Mouse (Mus musculus) embryonic stem cell, embryonic (primary cell): ENCODE data around the gene Lsamp.
"Not testable (repeated sequence)": the region's sequence is repeated elsewhere in the genome, so short reads cannot be mapped to it uniquely, and the experiment has no call there.

ENCODE experiments used
- CTCF ChIA-PET, 4 experiments: fragments of 300-600 bp in 2 of 4; fragments of 350-600 bp in 2 of 4; sonication (Branson Sonifier 250); formaldehyde crosslinking; loops; one replicate each; lab custom pipeline; 2022; ENCODE audit warnings: inconsistent platforms in 2 of 4; lab: Charles Lee
- POLR2A ChIA-PET, 4 experiments: fragments of 300-600 bp in 2 of 4; fragments of 350-600 bp in 2 of 4; sonication (Branson Sonifier 250); formaldehyde crosslinking; loops; one replicate each; lab custom pipeline; 2022; ENCODE audit warnings: antibody characterized with exemption in 4 of 4, inconsistent platforms in 1 of 4; lab: Charles Lee

Gene Lsamp

GRCm38 (mm10) chr16:40601431-40602387 is 617.5 kb downstream of the Lsamp start:
- ChIA-PET POLR2A (no interaction called here), CTCF (interaction anchor here in 1 of 4 experiments (0.7 kb wide), 1 partner anchor 40 kb away, joined by 3 read pairs; no protein-coding TSS in a partner anchor)

- CTCF ChIA-PET, result no interaction called here
- POLR2A ChIA-PET, result no interaction called here
These were observed 623.3 kb downstream of the Lsamp start for GRCm38 (mm10) chr16:40607509-40607908.

DNA sequence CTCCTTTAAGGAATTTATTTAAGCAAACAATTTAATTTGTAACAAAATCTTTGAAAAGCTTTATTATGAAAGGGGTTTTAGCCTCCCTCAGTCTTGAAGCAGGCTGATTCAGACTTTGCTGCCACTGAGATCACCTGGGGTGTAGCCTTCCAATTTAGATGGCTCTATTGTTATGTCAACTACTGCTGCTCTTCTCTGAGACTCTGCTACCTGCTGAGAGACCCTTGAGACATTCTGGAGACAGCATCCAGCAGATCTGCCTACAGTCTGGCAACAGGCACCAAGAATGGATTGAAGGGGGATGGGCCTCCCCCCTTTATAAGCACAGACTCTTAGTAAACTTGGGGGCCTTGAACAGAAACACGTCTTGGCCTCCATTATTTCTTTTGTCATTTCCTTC is 632.5 kb downstream of the Lsamp start:
- POLR2A ChIA-PET, result interaction anchor here in 1 of 4 experiments (1.0 kb wide), 1 partner anchor 73 kb away, joined by 3 read pairs; no protein-coding TSS in a partner anchor
- CTCF ChIA-PET, result not testable (repeated sequence)

DNA sequence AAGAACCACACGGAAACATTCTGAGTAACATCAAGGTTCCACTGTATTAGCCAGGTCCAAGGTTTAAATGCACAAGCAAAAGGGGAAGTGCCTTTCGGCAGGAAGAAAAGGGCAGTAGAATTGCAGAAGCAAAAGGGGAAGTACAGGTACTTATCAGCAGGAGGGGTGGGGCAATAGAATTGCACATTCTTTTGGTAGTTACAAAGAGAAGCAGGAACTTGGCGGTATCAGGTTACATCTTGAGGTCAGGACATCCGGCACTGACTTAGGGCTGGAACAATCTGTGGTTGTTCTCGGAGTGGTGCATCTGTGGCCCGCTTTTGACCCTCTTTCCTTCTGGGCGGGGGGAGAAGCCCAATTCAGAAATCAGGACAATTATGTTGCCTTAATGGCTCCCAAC is 636.9 kb downstream of the Lsamp start:
- CTCF ChIA-PET, result not testable (repeated sequence)

DNA sequence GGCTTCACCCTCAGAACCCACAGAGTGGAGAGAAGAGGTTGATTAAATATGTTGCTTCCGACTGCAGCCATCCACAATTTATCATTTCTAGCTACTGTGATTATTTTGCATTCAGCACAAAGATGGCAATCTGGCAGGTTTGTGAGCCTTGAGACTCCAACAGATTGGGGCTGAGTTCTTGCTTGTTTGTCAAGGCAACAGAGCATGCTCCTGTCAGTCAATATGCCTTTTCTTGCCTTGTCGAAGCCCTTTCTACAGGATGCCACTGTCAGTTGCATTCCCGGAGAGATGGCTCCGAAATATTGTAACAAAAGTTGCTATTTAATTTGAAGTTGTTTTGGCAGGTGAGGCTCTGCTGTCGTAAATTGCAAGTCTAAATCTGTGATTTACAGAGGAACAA is 643.0 kb downstream of the Lsamp start:
- POLR2A ChIA-PET, result no interaction called here
- CTCF ChIA-PET, result no interaction called here

More for the DNA sequence above, 636.9 kb downstream of the Lsamp start:
- POLR2A ChIA-PET, result not testable (repeated sequence)

DNA sequence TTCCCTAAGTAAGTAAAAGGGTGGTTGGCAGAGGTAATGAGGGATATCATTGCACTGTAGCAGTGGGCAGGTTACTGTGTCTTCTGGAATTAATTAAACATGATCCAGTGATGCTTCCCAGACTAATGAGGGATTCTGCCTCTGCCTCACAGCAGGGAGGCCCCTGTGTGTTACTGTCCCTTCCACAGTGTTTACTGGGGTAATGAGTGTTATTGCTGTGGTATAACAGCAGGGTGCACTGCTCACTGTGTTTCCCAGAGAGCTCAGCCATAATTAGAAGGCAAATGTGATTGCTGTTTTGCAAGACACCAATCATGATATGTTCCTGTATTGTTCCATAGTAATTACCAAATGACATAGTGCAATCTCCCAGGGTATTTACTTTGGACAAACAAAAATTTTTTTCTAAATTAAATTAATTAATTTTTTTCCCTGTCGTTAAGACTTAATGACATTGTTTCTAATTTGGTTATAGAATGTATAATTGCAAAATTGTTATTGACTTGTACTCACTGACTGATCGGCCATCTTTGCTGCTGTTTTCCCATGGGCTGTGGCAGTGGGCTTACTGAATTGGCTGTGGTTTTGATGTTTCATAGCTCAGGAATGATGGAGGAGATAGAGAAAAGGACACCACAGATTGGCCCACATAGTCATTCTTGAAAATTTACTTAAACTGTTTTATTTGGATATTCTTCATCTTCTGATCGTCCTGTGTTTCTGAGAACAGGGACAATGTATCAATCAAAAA is 655.6 kb downstream of the Lsamp start:
- CTCF ChIA-PET, result interaction anchor here in 1 of 4 experiments (0.6 kb wide), 1 partner anchor 93 kb away, joined by 3 read pairs; no protein-coding TSS in a partner anchor
- POLR2A ChIA-PET, result no interaction called here

- ChIA-PET CTCF (no interaction called here), POLR2A (no interaction called here)
These were observed 668.6 kb downstream of the Lsamp start for GRCm38 (mm10) chr16:40652800-40653199.

DNA sequence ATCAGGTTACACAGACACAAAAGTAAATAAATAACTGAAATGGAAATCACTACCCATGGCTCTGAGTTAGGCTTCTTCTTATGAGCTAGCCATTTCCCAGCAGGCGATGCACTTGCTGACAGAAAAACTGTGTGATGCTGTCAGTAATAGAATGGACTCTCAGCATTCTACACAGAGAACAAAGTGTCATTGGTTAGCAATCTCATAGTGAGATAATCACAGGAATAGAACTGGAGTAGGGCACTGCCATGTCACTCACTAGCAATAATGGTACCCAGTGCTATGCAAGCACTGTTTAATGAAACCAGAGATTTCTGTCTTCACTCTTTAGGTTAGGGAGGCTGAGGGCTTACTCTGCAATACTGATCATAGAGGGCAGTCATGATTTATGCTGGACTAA is 669.3 kb downstream of the Lsamp start:
- CTCF ChIA-PET, result no interaction called here
- POLR2A ChIA-PET, result no interaction called here

DNA sequence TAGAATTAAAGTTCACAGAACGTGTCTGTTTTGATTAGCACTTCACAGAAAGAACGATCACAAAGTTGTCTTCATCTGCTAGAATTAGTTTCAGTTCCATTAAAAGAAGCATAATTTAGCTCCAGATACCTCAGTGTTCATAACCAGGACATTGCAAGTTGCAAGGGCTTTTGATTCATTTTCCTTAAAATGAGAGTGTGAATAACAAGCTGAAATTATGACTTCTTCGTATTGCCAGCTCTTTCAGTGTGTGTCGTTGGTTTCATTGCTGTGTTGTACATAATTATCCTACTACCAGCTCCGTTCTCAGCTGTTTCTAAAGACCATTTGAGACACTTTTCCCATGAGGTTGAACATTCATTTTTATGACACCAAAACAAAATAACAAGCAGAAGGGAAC is 672.2 kb downstream of the Lsamp start:
- ChIA-PET POLR2A (interaction anchor here in 1 of 4 experiments (0.7 kb wide), 1 partner anchor 89 kb away, joined by 3 read pairs; no protein-coding TSS in a partner anchor), CTCF (no interaction called here)

- CTCF ChIA-PET, result no interaction called here
- POLR2A ChIA-PET, result interaction anchor here in 1 of 4 experiments (0.7 kb wide), 1 partner anchor 89 kb away, joined by 3 read pairs; no protein-coding TSS in a partner anchor
These were observed 672.7 kb downstream of the Lsamp start for GRCm38 (mm10) chr16:40656871-40657270.

DNA sequence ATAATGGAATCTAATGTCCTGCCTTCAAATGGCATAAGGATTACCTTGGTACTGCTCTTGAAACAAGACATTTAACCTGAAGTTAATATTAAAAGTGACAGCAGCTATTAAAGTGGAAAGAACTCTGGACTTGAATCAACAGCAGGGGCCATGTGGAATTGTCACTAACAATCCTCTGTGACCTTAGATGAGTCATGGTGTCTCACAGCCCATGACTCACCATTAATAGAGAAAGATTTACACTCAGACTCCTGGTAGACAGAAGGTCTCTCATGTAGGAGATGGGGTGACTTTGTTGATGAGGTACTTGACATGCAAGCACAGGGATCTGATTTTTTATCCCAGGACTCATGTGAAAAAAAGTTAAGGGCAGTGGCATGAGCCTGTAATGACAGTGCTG is 701.4 kb downstream of the Lsamp start:
- POLR2A ChIA-PET, result no interaction called here

GRCm38 (mm10) chr16:40692292-40692691 is 708.1 kb downstream of the Lsamp start:
- ChIA-PET POLR2A (no interaction called here), CTCF (no interaction called here)

More for the DNA sequence above, 701.4 kb downstream of the Lsamp start:
- CTCF ChIA-PET, result no interaction called here

- ChIA-PET CTCF (no interaction called here), POLR2A (no interaction called here)
These were observed 713.1 kb downstream of the Lsamp start for GRCm38 (mm10) chr16:40697253-40697652.

GRCm38 (mm10) chr16:40708558-40708957 is 724.4 kb downstream of the Lsamp start:
- ChIA-PET CTCF (interaction anchor here in 1 of 4 experiments (0.6 kb wide), 1 partner anchor 44 kb away, joined by 3 read pairs; no protein-coding TSS in a partner anchor), POLR2A (no interaction called here)

DNA sequence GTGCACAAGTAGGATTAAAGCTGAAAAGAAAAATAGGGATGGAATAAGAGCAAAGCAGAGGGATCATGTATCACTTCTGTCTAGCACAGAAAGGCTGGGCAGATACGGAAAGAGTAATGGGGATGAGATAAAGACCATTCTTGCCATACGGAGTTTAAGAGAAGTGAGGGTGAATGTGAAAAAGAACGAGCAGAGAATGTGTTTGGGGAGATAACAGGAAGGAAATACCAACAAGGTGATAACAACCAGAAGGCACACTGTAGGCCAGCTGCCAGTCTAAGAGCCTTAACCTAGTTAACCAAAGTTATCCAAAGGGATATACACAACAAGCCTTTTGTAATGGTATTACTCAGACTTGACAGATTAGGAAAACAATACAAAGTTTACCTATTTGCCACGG is 725.4 kb downstream of the Lsamp start:
- ChIA-PET POLR2A (no interaction called here), CTCF (no interaction called here)

DNA sequence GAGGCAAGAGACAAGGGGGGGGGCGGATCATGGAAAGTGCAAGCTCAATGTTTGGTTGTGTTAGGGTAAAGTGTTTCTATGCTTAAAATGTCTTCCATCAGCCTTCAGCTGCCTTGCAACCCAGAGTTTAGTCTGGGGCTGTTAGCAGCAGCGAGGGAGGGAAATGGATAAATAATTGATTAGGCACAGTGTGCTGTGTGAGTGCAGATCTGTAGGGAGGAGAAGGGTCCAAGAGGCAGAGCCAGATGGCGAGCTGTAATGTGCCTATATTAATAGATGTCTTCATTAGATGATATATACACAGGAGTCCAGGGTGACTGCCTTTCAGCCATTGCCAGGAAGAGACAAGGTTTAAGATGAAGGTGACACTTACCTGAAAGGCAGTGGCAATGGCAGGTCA is 725.9 kb downstream of the Lsamp start:
- ChIA-PET CTCF (no interaction called here), POLR2A (no interaction called here)

- POLR2A ChIA-PET, result no interaction called here
- CTCF ChIA-PET, result no interaction called here
These were observed 726.3 kb downstream of the Lsamp start for GRCm38 (mm10) chr16:40710491-40710890.

- CTCF ChIA-PET, result no interaction called here
- POLR2A ChIA-PET, result no interaction called here
These were observed 729.6 kb downstream of the Lsamp start for GRCm38 (mm10) chr16:40713725-40714124.

- POLR2A ChIA-PET, result interaction anchor here in 1 of 4 experiments (0.6 kb wide), 1 partner anchor 245 kb away, joined by 3 read pairs; no protein-coding TSS in a partner anchor
- CTCF ChIA-PET, result interaction anchor here (0.5 to 1.5 kb wide), 7 partner anchors 11 to 506 kb away, joined by 3 to 6 read pairs (median 3); no protein-coding TSS in a partner anchor
These were observed 754.9 kb downstream of the Lsamp start for GRCm38 (mm10) chr16:40739015-40739414.
